Mouse (Mus musculus): ENCODE measurements at regions not wholly inside any gene's neighbourhood (a gene's known extent, or its start where the extent isn't known, plus 50 kb on each side); places are given as distances from the start of the nearest gene placed in this dataset.
A peak's percentile ranks its signal among the peaks of the same experiment; 100 is the strongest.

DNA sequence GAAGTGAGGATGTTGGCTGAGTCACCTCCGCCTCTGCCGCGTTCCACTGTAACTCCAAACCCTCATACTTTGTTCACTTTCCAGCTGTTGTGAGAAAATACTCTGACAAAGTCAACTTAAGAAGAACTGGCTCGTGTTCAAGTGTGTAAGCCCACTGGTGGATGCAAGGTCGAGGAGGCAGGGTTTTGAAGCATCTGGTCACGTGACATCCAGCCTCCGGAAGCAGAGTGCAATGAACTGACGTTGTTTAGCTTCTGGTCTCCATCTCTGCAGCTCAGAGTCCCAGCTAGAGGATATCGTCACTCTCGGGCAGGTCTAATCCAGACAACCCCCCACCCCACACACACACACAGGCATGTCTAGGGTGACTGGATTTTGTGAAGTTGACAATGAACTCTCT, 140.1 kb downstream of the Kcnk1 start:
- Histone ChIP-seq H3K27me3 (peaks cover 39% of the 10 kb centered on the region), H3K4me2 (no peak overlapping the region), H3K36me3 (no peaks in the 10 kb centered on the region), H3K9ac (replicated peaks) (no peak overlapping the region), H3K9me3 (peaks cover 5% of the 10 kb centered on the region; the same call in 1 of the 2 replicates), H3K4me1 (replicated peaks) (peaks cover 12% of the 10 kb centered on the region), H3K4me3 (replicated peaks) (no peak overlapping the region), H3K27ac (no peak overlapping the region)
- 67% methylated on average over 10 of the region's 10 CpGs for WGBS
- ATAC-seq (ENCODE audit: insufficient number of reproducible peaks, insufficient read depth, low FRiP score, low TSS enrichment, low read depth): no peak

- H3K36me3 ChIP-seq: no peaks in the 10 kb centered on the region
- H3K9me3 ChIP-seq: peaks cover 5% of the 10 kb centered on the region; the same call in 1 of the 2 replicates
- no peak overlapping the region for H3K9ac ChIP-seq (replicated peaks)
- H3K27ac ChIP-seq: no peak overlapping the region
- ATAC-seq (ENCODE audit: insufficient number of reproducible peaks, insufficient read depth, low FRiP score, low TSS enrichment, low read depth): no peak
- H3K4me1 ChIP-seq (replicated peaks): peaks cover 12% of the 10 kb centered on the region
- 79% methylated on average over 3 of the region's 3 CpGs for WGBS
- no peak overlapping the region for H3K4me3 ChIP-seq (replicated peaks)
- H3K27me3 ChIP-seq: peaks cover 43% of the 10 kb centered on the region
- no peak overlapping the region for H3K4me2 ChIP-seq
These were observed 140.6 kb downstream of the Kcnk1 start for GRCm38 (mm10) chr8:126135573-126135972.

DNA sequence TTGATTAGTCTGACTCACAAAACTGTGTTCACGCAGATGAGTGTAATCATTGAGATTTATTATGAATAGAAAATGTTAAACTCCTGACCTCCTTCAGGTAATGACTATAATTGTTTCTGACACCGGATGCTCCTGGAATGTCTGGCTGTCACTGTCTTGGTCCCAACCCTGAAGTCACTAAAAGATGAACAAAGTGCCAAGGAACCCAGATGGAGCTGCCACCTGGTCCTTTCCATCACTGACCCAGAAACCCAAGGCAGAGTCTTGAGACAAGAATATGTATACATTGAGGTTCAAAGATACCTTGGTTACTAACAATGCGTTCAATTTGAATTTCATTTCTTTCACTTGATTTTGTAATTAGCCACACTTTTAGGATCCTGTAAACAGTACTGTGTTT, 142.0 kb downstream of the Kcnk1 start:
- 90% methylated on average over 3 of the region's 3 CpGs for WGBS
- Histone ChIP-seq H3K36me3 (no peaks in the 10 kb centered on the region), H3K4me1 (replicated peaks) (peaks cover 12% of the 10 kb centered on the region), H3K27ac (no peak overlapping the region), H3K9me3 (peaks cover 5% of the 10 kb centered on the region; the same call in 1 of the 2 replicates), H3K27me3 (peaks cover 56% of the 10 kb centered on the region), H3K9ac (replicated peaks) (no peak overlapping the region), H3K4me3 (replicated peaks) (no peak overlapping the region), H3K4me2 (no peak overlapping the region)
- no peak for ATAC-seq (ENCODE audit: insufficient number of reproducible peaks, insufficient read depth, low FRiP score, low TSS enrichment, low read depth)

DNA sequence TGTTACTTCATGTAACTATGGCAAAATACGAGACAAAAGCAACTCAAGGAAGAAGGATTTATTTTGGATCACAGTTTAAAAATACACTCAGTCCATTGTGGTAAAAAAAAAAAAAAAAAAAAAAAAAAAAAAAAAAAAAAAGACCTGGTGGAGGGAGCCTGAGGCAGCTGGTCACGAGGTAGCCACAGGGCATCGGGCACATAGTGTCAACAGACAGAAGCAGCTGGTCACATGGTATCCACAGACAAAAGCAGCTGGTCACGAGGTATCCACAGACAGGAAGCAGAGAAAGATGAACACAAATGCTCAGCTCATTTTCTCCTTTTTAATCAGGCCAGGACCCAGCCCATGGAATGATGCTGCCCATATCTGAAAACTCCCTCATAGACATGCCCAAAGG, 142.5 kb downstream of the Kcnk1 start:
- whole genome bisulfite sequencing: 75% methylated on average over 4 of the region's 4 CpGs
- Histone ChIP-seq H3K4me3 (replicated peaks) (no peak overlapping the region), H3K9me3 (peaks cover 5% of the 10 kb centered on the region; the same call in 1 of the 2 replicates), H3K4me2 (no peak overlapping the region), H3K27me3 (peaks cover 62% of the 10 kb centered on the region), H3K27ac (no peak overlapping the region), H3K4me1 (replicated peaks) (peaks cover 12% of the 10 kb centered on the region), H3K9ac (replicated peaks) (no peak overlapping the region), H3K36me3 (no peaks in the 10 kb centered on the region)
- ATAC-seq (ENCODE audit: insufficient number of reproducible peaks, insufficient read depth, low FRiP score, low TSS enrichment, low read depth): no peak

DNA sequence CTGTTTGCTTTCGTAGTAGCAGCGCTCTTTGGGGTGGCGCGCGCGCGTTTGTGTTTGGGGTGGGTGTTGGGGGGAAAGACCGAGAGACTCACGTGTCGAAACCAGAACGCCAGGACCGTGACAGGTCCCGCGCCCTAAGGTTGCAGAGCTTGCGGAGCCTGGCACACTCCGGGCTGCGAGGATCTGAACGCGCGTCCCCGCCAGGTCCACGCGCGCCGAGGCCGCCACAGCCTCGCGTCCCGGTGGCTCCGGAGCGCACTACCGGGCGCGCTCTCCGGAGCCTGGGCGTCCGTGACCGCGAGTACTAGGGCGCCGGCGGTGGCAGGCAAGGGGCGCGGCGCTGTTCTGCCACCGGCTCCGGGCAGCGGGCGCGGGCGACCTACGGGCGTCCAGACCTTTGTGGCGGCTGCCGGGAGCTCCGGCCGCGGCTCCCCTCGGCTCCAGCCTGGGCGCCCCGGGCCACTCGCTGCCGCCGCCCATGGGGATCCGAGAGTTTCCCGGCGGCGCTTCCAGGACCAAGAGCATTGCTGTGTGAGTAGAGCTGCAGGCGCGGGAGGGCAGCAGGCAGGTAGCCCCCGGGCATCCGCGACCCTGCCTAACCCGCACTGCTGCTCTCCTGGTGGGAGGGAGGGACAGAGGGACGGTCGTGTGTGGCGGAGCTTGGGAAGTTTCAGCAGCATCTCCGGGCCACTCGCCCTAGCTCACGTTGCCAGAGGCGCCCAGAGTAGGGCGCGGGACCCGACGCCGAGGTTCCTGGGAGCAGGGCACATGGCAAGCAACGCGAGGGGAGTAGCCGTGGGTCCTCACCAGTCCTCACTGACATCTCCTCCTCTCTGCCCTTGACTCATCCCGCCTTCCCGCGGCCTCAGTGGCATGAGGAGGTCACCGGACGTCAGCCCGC, 143.9 kb downstream of the Kcnk1 start:
- no peaks in the 10 kb centered on the region; the same call in 1 of the 2 replicates for H3K9me3 ChIP-seq
- peak overlapping the region; percentile 97 for H3K4me2 ChIP-seq
- H3K4me1 ChIP-seq (replicated peaks): peaks cover 12% of the 10 kb centered on the region
- under 1% methylated on average over 84 of the region's 95 CpGs for WGBS
- no peak overlapping the region for H3K27ac ChIP-seq
- H3K27me3 ChIP-seq: peaks cover 62% of the 10 kb centered on the region
- peak overlapping the region; percentile 51 for H3K9ac ChIP-seq (replicated peaks)
- no peaks in the 10 kb centered on the region for H3K36me3 ChIP-seq
- peak overlapping the region; percentile 56 for H3K4me3 ChIP-seq (replicated peaks)
- 0 out of 2 replicates have a peak, but pooled peaks have one; percentile 20 for ATAC-seq (ENCODE audit: insufficient number of reproducible peaks, insufficient read depth, low FRiP score, low TSS enrichment, low read depth)

- H3K9ac ChIP-seq (replicated peaks): 0 out of 2 replicates have a peak overlapping the region, but pooled peaks have one; percentile 51
- no peaks in the 10 kb centered on the region; the same call in 1 of the 2 replicates for H3K9me3 ChIP-seq
- peaks cover 62% of the 10 kb centered on the region for H3K27me3 ChIP-seq
- no peaks in the 10 kb centered on the region for H3K36me3 ChIP-seq
- H3K4me3 ChIP-seq (replicated peaks): peak overlapping the region; percentile 56
- H3K27ac ChIP-seq: no peak overlapping the region
- peak overlapping the region; percentile 97 for H3K4me2 ChIP-seq
- WGBS: 19% methylated on average over 11 of the region's 11 CpGs
- peaks cover 12% of the 10 kb centered on the region for H3K4me1 ChIP-seq (replicated peaks)
- ATAC-seq (ENCODE audit: insufficient number of reproducible peaks, insufficient read depth, low FRiP score, low TSS enrichment, low read depth): no peak
These were observed 144.5 kb downstream of the Kcnk1 start for GRCm38 (mm10) chr8:126139546-126139870.

- no peaks in the 10 kb centered on the region for H3K36me3 ChIP-seq
- no peaks in the 10 kb centered on the region; the same call in 1 of the 2 replicates for H3K9me3 ChIP-seq
- 81% methylated on average over 6 of the region's 6 CpGs for WGBS
- no peak overlapping the region for H3K4me2 ChIP-seq
- H3K4me1 ChIP-seq (replicated peaks): peaks cover 12% of the 10 kb centered on the region
- no peak overlapping the region for H3K27ac ChIP-seq
- H3K4me3 ChIP-seq (replicated peaks): no peak overlapping the region
- H3K27me3 ChIP-seq: peaks cover 55% of the 10 kb centered on the region
- ATAC-seq (ENCODE audit: insufficient number of reproducible peaks, insufficient read depth, low FRiP score, low TSS enrichment, low read depth): no peak
- no peak overlapping the region for H3K9ac ChIP-seq (replicated peaks)
These were observed 146.0 kb downstream of the Kcnk1 start for GRCm38 (mm10) chr8:126140998-126141397.

- H3K9ac ChIP-seq (replicated peaks): no peak overlapping the region
- no peak overlapping the region for H3K27ac ChIP-seq
- peaks cover 3% of the 10 kb centered on the region; the same call in 1 of the 2 replicates for H3K27me3 ChIP-seq
- no peak overlapping the region for H3K4me3 ChIP-seq (replicated peaks)
- no peak for ATAC-seq (ENCODE audit: insufficient number of reproducible peaks, insufficient read depth, low FRiP score, low TSS enrichment, low read depth)
- 87% methylated on average over 4 of the region's 4 CpGs for WGBS
- no peaks in the 10 kb centered on the region for H3K9me3 ChIP-seq
- H3K4me1 ChIP-seq (replicated peaks): no peaks in the 10 kb centered on the region
- no peak overlapping the region for H3K4me2 ChIP-seq
- no peaks in the 10 kb centered on the region for H3K36me3 ChIP-seq
These were observed 146.8 kb upstream of the Slc35f3 start for GRCm38 (mm10) chr8:126151527-126151926.

DNA sequence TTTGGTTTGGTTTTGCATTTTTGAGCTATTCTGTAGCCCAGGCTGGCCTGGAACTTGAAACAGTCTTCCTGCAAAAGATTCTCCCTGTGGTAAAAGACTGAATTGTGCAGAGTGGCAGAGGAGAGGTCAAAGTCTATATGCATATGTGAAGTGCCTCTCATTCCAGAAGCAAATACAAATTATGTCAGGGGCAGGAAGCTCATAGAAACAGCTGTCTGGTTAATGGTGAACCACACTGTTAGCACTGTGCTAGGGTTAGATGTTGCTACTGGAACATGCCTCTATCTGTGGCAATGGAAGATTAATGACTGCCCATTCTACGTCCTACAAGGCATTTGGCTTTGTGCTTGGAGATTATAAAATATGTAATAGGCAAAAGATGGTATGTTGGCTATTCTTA, 144.4 kb upstream of the Slc35f3 start:
- Histone ChIP-seq H3K9ac (replicated peaks) (no peak overlapping the region), H3K36me3 (no peaks in the 10 kb centered on the region), H3K4me3 (replicated peaks) (no peak overlapping the region), H3K4me1 (replicated peaks) (no peaks in the 10 kb centered on the region), H3K4me2 (no peak overlapping the region), H3K9me3 (no peaks in the 10 kb centered on the region), H3K27me3 (peaks cover 3% of the 10 kb centered on the region; the same call in 1 of the 2 replicates), H3K27ac (no peak overlapping the region)
- WGBS: 75% methylated on average over 1 of the region's 1 CpGs
- no peak for ATAC-seq (ENCODE audit: insufficient number of reproducible peaks, insufficient read depth, low FRiP score, low TSS enrichment, low read depth)

DNA sequence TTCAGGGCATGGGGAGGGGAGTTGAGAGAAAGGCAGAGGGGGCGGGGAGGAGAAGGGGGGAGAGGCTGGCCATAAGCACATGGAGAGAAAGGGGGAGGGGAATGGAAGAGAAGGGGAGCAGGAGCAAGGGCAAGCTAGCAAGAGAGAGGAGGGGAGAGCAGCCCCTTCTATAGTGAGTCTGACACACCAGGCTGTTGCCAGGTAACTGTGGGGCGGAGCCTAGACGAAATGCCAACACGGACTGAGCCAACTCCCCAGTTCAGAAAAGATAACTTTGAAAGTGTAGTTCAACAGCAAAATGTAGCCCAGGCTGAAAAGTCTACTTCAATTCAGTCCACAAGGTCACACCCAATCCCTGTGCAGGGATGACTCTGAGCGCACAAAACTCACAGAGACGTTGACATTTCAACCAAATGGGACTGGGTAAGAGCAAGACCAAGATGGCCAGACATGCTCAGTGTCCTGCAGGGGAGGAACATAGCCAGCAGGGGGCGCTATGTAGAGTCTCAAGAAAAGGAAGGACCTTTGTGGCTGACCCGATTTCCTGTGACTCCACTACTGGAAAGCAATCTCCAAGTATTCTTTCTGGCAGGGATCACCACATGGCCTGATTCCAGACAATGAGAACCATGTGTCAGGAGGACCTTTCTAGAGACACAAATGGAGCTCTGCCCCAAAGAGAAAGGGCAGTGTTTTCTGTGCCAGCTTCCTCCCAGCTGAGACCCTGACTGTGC, 140.7 kb upstream of the Slc35f3 start:
- Histone ChIP-seq H3K36me3 (no peaks in the 10 kb centered on the region), H3K27ac (no peak overlapping the region), H3K27me3 (0 out of 2 replicates have a peak, but pooled peaks cover 3% of the 10 kb centered on the region), H3K9me3 (no peaks in the 10 kb centered on the region), H3K9ac (replicated peaks) (no peak overlapping the region), H3K4me1 (replicated peaks) (no peaks in the 10 kb centered on the region), H3K4me2 (no peak overlapping the region), H3K4me3 (replicated peaks) (no peak overlapping the region)
- 77% methylated on average over 8 of the region's 8 CpGs for WGBS
- no peak for ATAC-seq (ENCODE audit: insufficient number of reproducible peaks, insufficient read depth, low FRiP score, low TSS enrichment, low read depth)

DNA sequence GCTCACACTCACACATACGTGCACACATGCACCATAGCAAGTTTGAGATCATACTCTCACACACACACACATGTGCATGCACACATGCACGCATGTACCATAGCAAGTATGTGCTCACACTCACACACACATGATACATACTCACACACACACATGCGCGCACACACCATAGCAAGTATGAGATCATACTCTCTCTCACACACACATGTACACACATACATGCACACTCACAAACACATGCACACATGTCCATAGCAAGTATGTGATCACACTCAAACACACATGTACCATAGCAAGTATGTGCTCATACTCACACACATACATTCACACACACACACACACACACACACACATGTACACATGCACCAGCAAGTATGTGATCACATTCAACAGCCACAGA, 138.9 kb upstream of the Slc35f3 start:
- 91% methylated on average over 4 of the region's 4 CpGs for WGBS
- no peak for ATAC-seq (ENCODE audit: insufficient number of reproducible peaks, insufficient read depth, low FRiP score, low TSS enrichment, low read depth)
- H3K27ac ChIP-seq: no peak overlapping the region

More for the DNA sequence above, 138.9 kb upstream of the Slc35f3 start:
- H3K27me3 ChIP-seq: 0 out of 2 replicates have a peak, but pooled peaks cover 2% of the 10 kb centered on the region
- H3K36me3 ChIP-seq: no peaks in the 10 kb centered on the region
- H3K4me3 ChIP-seq (replicated peaks): no peak overlapping the region
- H3K4me1 ChIP-seq (replicated peaks): no peaks in the 10 kb centered on the region
- H3K9me3 ChIP-seq: no peaks in the 10 kb centered on the region
- no peak overlapping the region for H3K4me2 ChIP-seq
- no peak overlapping the region for H3K9ac ChIP-seq (replicated peaks)
